Comparison of ENCODE assay signal across 8 mouse cellular contexts in genomic region chr9:120739953-120740524, GRCm38 (mm10).
DNase-seq lines count a peak whose midpoint lies in the region; ATAC-seq and TF ChIP-seq lines count a peak whose summit lies in the region.

No protein-coding gene starts in this region.

- 49% methylated on average over 6 of the region's 6 CpGs for WGBS in forebrain, embryonic 10.5 days
- 33% methylated on average over 6 of the region's 6 CpGs for WGBS in forebrain, embryonic 16.5 days
- 30% methylated on average over 6 of the region's 6 CpGs for WGBS in lung, embryonic 16.5 days
- 37% methylated on average over 6 of the region's 6 CpGs for WGBS in limb, embryonic 12.5 days
- WGBS in stomach, postnatal 0 days, result 35% methylated on average over 6 of the region's 6 CpGs

- no peak for TF ChIP-seq CTCF in stomach, postnatal 0 days (IDR thresholded peaks at IDR 0.05; ENCODE audit: low read depth)

- peaks cover 33% of the 10 kb centered on the region for H3K4me1 ChIP-seq in forebrain, embryonic 10.5 days
- peaks cover 13% of the 10 kb centered on the region for H3K4me1 ChIP-seq in forebrain, embryonic 16.5 days (replicated peaks; ENCODE audit: control insufficient read depth, insufficient read depth, low read length)
- H3K4me1 ChIP-seq in lung, embryonic 16.5 days (replicated peaks; ENCODE audit: control insufficient read depth, insufficient read depth, low read length), result peaks cover 27% of the 10 kb centered on the region
- H3K4me1 ChIP-seq in limb, embryonic 12.5 days (replicated peaks), result peaks cover 33% of the 10 kb centered on the region
- H3K4me1 ChIP-seq in stomach, postnatal 0 days (replicated peaks; ENCODE audit: control insufficient read depth, insufficient read depth), result peaks cover 3% of the 10 kb centered on the region; the same call in 1 of the 2 replicates

- no peaks in the 10 kb centered on the region; the same call in 1 of the 2 replicates for H3K27me3 ChIP-seq in forebrain, embryonic 10.5 days (ENCODE audit: poor library complexity, severe bottlenecking)
- no peaks in the 10 kb centered on the region for H3K27me3 ChIP-seq in forebrain, embryonic 16.5 days (replicated peaks; ENCODE audit: control insufficient read depth, insufficient read depth, low read length)
- no peaks in the 10 kb centered on the region for H3K27me3 ChIP-seq in lung, embryonic 16.5 days (ENCODE audit: control insufficient read depth, insufficient read depth, low read depth, low read length)
- no peaks in the 10 kb centered on the region for H3K27me3 ChIP-seq in limb, embryonic 12.5 days
- no peaks in the 10 kb centered on the region for H3K27me3 ChIP-seq in stomach, postnatal 0 days (ENCODE audit: control insufficient read depth, insufficient read depth, low read length)

- no peak overlapping the region for H3K4me3 ChIP-seq in forebrain, embryonic 10.5 days
- H3K4me3 ChIP-seq in forebrain, embryonic 16.5 days (replicated peaks; ENCODE audit: low read length), result no peak overlapping the region
- no peak overlapping the region for H3K4me3 ChIP-seq in lung, embryonic 16.5 days (ENCODE audit: low read length)
- no peak overlapping the region for H3K4me3 ChIP-seq in limb, embryonic 12.5 days (replicated peaks)
- H3K4me3 ChIP-seq in stomach, postnatal 0 days (ENCODE audit: low read depth, low read length), result no peak overlapping the region

- ATAC-seq in forebrain, embryonic 16.5 days, result no peak
- ATAC-seq in lung, embryonic 16.5 days (ENCODE audit: low read depth), result no peak
- ATAC-seq in limb, embryonic 12.5 days (ENCODE audit: insufficient number of reproducible peaks, insufficient read depth, low FRiP score, low TSS enrichment, low read depth), result no peak
- no peak for ATAC-seq in stomach, postnatal 0 days (ENCODE audit: low FRiP score, low TSS enrichment)

- no peak overlapping the region for H3K9ac ChIP-seq in forebrain, embryonic 16.5 days (replicated peaks; ENCODE audit: low read depth, low read length)
- H3K9ac ChIP-seq in lung, embryonic 16.5 days (ENCODE audit: low read length), result peak overlapping the region; percentile 54
- no peak overlapping the region for H3K9ac ChIP-seq in limb, embryonic 12.5 days (replicated peaks)
- no peak overlapping the region for H3K9ac ChIP-seq in stomach, postnatal 0 days (ENCODE audit: low read length)

- TF ChIP-seq EP300 in stomach, postnatal 0 days (optimal IDR thresholded peaks at IDR 0.05), result no peak

- H3K4me2 ChIP-seq in forebrain, embryonic 16.5 days (ENCODE audit: low read length), result no peak overlapping the region
- no peak overlapping the region for H3K4me2 ChIP-seq in lung, embryonic 16.5 days (ENCODE audit: low read depth, low read length)
- no peak overlapping the region for H3K4me2 ChIP-seq in limb, embryonic 12.5 days
- no peak overlapping the region for H3K4me2 ChIP-seq in stomach, postnatal 0 days (replicated peaks; ENCODE audit: low read depth)

- H3K36me3 ChIP-seq in forebrain, embryonic 10.5 days (replicated peaks), result no peaks in the 10 kb centered on the region
- H3K36me3 ChIP-seq in forebrain, embryonic 16.5 days (ENCODE audit: control insufficient read depth, insufficient read depth), result no peaks in the 10 kb centered on the region
- no peaks in the 10 kb centered on the region for H3K36me3 ChIP-seq in lung, embryonic 16.5 days (ENCODE audit: control insufficient read depth, insufficient read depth, low read length)
- H3K36me3 ChIP-seq in limb, embryonic 12.5 days, result no peaks in the 10 kb centered on the region
- H3K36me3 ChIP-seq in stomach, postnatal 0 days (ENCODE audit: control insufficient read depth, insufficient read depth, low read length), result no peaks in the 10 kb centered on the region

- H3K27ac ChIP-seq in forebrain, embryonic 10.5 days, result peak overlapping the region; percentile 76
- no peak overlapping the region for H3K27ac ChIP-seq in forebrain, embryonic 16.5 days (ENCODE audit: low read length)
- H3K27ac ChIP-seq in lung, embryonic 16.5 days (ENCODE audit: low read length), result peak overlapping the region; percentile 88
- peak overlapping the region; percentile 83 for H3K27ac ChIP-seq in limb, embryonic 12.5 days
- H3K27ac ChIP-seq in stomach, postnatal 0 days (replicated peaks), result peak overlapping the region; percentile 83

- DNase-seq in forebrain, embryonic 10.5 days (ENCODE audit: extremely low spot score, low spot score), result no peak
- no peak for DNase-seq in lung, adult 18-20 months
- no peak for DNase-seq in stomach, postnatal 0 days (ENCODE audit: low spot score)
- DNase-seq in c-Kit-positive CD71-positive TER-119-positive erythroid progenitor cells, embryonic 14.5 days (ENCODE audit: low spot score), result no peak
- no peak for DNase-seq in testis, postnatal 10 days (ENCODE audit: low spot score)

- H3K9me3 ChIP-seq in forebrain, embryonic 10.5 days, result no peaks in the 10 kb centered on the region
- H3K9me3 ChIP-seq in forebrain, embryonic 16.5 days (ENCODE audit: control insufficient read depth, low read length), result no peaks in the 10 kb centered on the region
- H3K9me3 ChIP-seq in lung, embryonic 16.5 days (ENCODE audit: control insufficient read depth, low read length), result no peaks in the 10 kb centered on the region
- H3K9me3 ChIP-seq in limb, embryonic 12.5 days, result no peaks in the 10 kb centered on the region
- H3K9me3 ChIP-seq in stomach, postnatal 0 days (ENCODE audit: control insufficient read depth, low read length), result no peaks in the 10 kb centered on the region
